ENCODE assay signal across 8 mouse cellular contexts in the genomic region with DNA sequence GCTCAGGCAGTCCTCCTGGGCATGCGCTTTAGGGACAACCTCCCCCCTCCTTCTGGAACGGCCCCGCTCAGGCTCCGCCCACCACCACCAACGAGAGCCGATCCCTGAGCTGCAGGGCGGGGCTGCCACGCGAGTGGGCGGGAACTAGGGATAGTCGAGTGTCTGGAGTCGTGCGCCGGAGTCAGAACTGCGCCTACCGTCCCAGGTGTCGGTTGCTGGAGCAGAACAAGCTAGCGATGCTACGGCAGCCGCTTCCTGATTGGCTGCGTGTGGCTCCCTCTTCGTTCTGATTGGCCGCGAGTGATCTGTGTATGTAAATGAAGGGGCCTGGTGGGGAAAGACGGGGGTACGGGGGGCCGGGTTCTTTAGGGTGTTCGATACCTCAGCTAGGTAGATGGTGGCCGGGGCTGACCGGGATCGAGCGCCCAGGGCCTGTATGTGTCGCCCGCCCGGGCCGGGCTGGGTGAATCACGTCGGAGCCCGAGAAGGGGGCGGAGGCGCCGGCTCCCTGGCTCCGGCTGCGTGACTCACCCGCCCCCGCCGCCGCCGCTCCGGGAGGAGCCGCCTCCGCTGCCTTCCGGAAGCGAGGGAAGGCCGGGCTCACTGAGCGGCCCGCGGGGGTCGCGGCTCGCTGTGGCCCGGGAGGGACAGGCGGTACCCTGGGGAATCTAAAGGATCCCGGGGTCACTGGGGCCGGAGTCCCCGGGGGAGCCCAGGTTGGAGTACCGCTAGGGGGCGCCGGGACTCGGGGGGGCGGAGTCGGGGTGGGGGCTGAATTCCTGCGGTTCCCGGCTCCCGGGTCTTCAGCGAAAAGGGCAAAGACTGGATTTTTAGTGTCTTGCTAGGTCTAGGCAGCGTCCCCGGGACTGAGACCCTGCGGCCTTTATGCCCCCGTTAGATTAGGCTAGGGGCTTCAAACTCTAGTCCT. TPM values are rescaled to one million over a fixed set of nuclear protein-coding genes. Genes with fewer than 3 reads are reported as not detected.
DNase-seq lines count a peak whose midpoint lies in the region; ATAC-seq and TF ChIP-seq lines count a peak whose summit lies in the region.

A gene (plus strand): TSS at position 141 of the 928 bp plus-strand sequence.

- TF ChIP-seq POLR2A in olfactory bulb, adult 2 months (IDR thresholded peaks at IDR 0.05; ENCODE audit: insufficient read depth, low read depth, low read length) = peak; percentile 90
- TF ChIP-seq POLR2A in thymus, adult 2 months (IDR thresholded peaks at IDR 0.05; ENCODE audit: control insufficient read depth, extremely low read depth, insufficient read depth, low read length, poor library complexity) = peak; percentile 98

- peak within 1 kb of the TSS; percentile 90 for H3K27ac ChIP-seq in ES-E14 (ENCODE audit: insufficient read depth, low read depth, low read length, poor library complexity, severe bottlenecking)
- H3K27ac ChIP-seq in forebrain, embryonic 15.5 days (replicated peaks) = peak within 1 kb of the TSS; percentile 90
- H3K27ac ChIP-seq in layer of hippocampus, adult 2 months = peak within 1 kb of the TSS; percentile 99
- H3K27ac ChIP-seq in lung, embryonic 14.5 days (ENCODE audit: low read depth) = peak within 1 kb of the TSS; percentile 97
- peak within 1 kb of the TSS; percentile 93 for H3K27ac ChIP-seq in olfactory bulb, adult 2 months (ENCODE audit: insufficient read depth, low read depth, low read length)
- peak within 1 kb of the TSS; percentile 78 for H3K27ac ChIP-seq in thymus, adult 2 months (ENCODE audit: control insufficient read depth, insufficient read depth, low read length)

- DNase-seq in ES-E14 (ENCODE audit: low read depth, low spot score) = peak; percentile 99
- peak; percentile 100 for DNase-seq in cerebellum, adult 11-12 months
- DNase-seq in heart, postnatal 25 days (ENCODE audit: low spot score) = peak; percentile 100
- DNase-seq in layer of hippocampus, adult 2 months (ENCODE audit: low spot score in 2 of 2) = peak; percentile 99 to 100
- peak; percentile 100 for DNase-seq in lung, embryonic 14.5 days
- peak; percentile 100 for DNase-seq in thymus, adult 2 months

- intact Hi-C loops in heart, postnatal 25 days (cut with DNase I) = no loop called here

- H3K9ac ChIP-seq in ES-E14 (ENCODE audit: insufficient read depth, low read depth, low read length, poor library complexity, severe bottlenecking) = peak within 1 kb of the TSS; percentile 89
- peak within 1 kb of the TSS; percentile 64 for H3K9ac ChIP-seq in forebrain, embryonic 15.5 days (replicated peaks)
- H3K9ac ChIP-seq in lung, embryonic 14.5 days = peak within 1 kb of the TSS; percentile 86

- peaks cover 8% of the 10 kb centered on the region for H3K36me3 ChIP-seq in ES-E14 (ENCODE audit: control insufficient read depth, insufficient read depth, low read length, poor library complexity, severe bottlenecking)
- H3K36me3 ChIP-seq in forebrain, embryonic 15.5 days = no peaks in the 10 kb centered on the region
- peaks cover 9% of the 10 kb centered on the region for H3K36me3 ChIP-seq in lung, embryonic 14.5 days (ENCODE audit: insufficient read depth)
- H3K36me3 ChIP-seq in thymus, adult 2 months (ENCODE audit: control insufficient read depth, insufficient read depth, low read length) = no peaks in the 10 kb centered on the region

- peak; percentile 88 for TF ChIP-seq CTCF in layer of hippocampus, adult 2 months (conservative IDR thresholded peaks at IDR 0.05)
- TF ChIP-seq CTCF in lung, embryonic 14.5 days (IDR thresholded peaks at IDR 0.05; ENCODE audit: low read depth) = peak; percentile 61
- peak; percentile 99 for TF ChIP-seq CTCF in olfactory bulb, adult 2 months (IDR thresholded peaks at IDR 0.05; ENCODE audit: insufficient read depth, low read depth, low read length)
- peak; percentile 87; the same call in 1 of the 2 replicates for TF ChIP-seq CTCF in thymus, adult 2 months (IDR thresholded peaks at IDR 0.05; ENCODE audit: borderline replicate concordance, control insufficient read depth, extremely low read depth, insufficient read depth, low read length, poor library complexity)

- in situ Hi-C loops in ES-E14 (cut with MboI; ENCODE audit: low sequenced_read_pairs in 2 of 2, unreplicated experiment in 2 of 2) = no loop called here

- no peaks in the 10 kb centered on the region for H3K9me3 ChIP-seq in ES-E14 (ENCODE audit: control insufficient read depth, insufficient read depth, low read depth, low read length)
- H3K9me3 ChIP-seq in forebrain, embryonic 15.5 days = no peaks in the 10 kb centered on the region
- H3K9me3 ChIP-seq in lung, embryonic 14.5 days (ENCODE audit: low read depth, low read length) = no peaks in the 10 kb centered on the region

- H3K4me2 ChIP-seq in forebrain, embryonic 15.5 days (replicated peaks) = peak within 1 kb of the TSS; percentile 52
- peak within 1 kb of the TSS; percentile 83 for H3K4me2 ChIP-seq in lung, embryonic 14.5 days

- H3K4me3 ChIP-seq in ES-E14 (ENCODE audit: insufficient read depth in 1 of 2, low read depth in 1 of 2, low read length in 2 of 2, poor library complexity in 1 of 2, severe bottlenecking in 1 of 2) = peak within 1 kb of the TSS; percentile 84 to 91
- H3K4me3 ChIP-seq in forebrain, embryonic 15.5 days = peak within 1 kb of the TSS; percentile 68
- peak within 1 kb of the TSS; percentile 81 for H3K4me3 ChIP-seq in layer of hippocampus, adult 2 months
- H3K4me3 ChIP-seq in lung, embryonic 14.5 days (ENCODE audit: low read depth, low read length) = peak within 1 kb of the TSS; percentile 76
- H3K4me3 ChIP-seq in olfactory bulb, adult 2 months (ENCODE audit: insufficient read depth, low read depth, low read length) = peak within 1 kb of the TSS; percentile 88
- H3K4me3 ChIP-seq in thymus, adult 2 months (ENCODE audit: control insufficient read depth, insufficient read depth, low read length) = peak within 1 kb of the TSS; percentile 63

- ATAC-seq in forebrain, embryonic 15.5 days (replicated peaks) = peak; percentile 98
- peak; percentile 92 for ATAC-seq in lung, embryonic 14.5 days (ENCODE audit: insufficient read depth)

- WGBS in forebrain, embryonic 15.5 days = under 1% methylated on average over 74 of the region's 80 CpGs
- under 1% methylated on average over 80 of the region's 80 CpGs for WGBS in lung, embryonic 14.5 days
- WGBS in olfactory bulb, adult 2 months = under 1% methylated on average over 71 of the region's 80 CpGs
- WGBS in thymus, adult 2 months = under 1% methylated on average over 80 of the region's 80 CpGs

- H3K4me1 ChIP-seq in ES-E14 (ENCODE audit: control insufficient read depth in 2 of 2, insufficient read depth in 2 of 2, low read length in 2 of 2, poor library complexity in 1 of 2) = peaks cover 2 to 26% of the 10 kb centered on the region in 2 experiments; a peak in 3 of 4 replicates
- peaks cover 21% of the 10 kb centered on the region for H3K4me1 ChIP-seq in forebrain, embryonic 15.5 days
- H3K4me1 ChIP-seq in lung, embryonic 14.5 days (ENCODE audit: insufficient read depth) = peaks cover 6% of the 10 kb centered on the region
- H3K4me1 ChIP-seq in olfactory bulb, adult 2 months (ENCODE audit: control insufficient read depth, insufficient read depth, low read length) = peaks cover 18% of the 10 kb centered on the region; the same call in 1 of the 2 replicates
- peaks cover 20% of the 10 kb centered on the region for H3K4me1 ChIP-seq in thymus, adult 2 months (replicated peaks; ENCODE audit: control insufficient read depth, insufficient read depth, low read length)

- H3K27me3 ChIP-seq in forebrain, embryonic 15.5 days = no peaks in the 10 kb centered on the region
- H3K27me3 ChIP-seq in lung, embryonic 14.5 days (ENCODE audit: insufficient read depth, low read length) = no peaks in the 10 kb centered on the region
- H3K27me3 ChIP-seq in thymus, adult 2 months (ENCODE audit: control insufficient read depth, insufficient read depth, low read length) = no peaks in the 10 kb centered on the region

TF ChIP-seq in ES-E14, 5 proteins besides CTCF, POLR2A, EP300 and RAD21:
- peak; percentile 66; the same call in 1 of the 2 replicates for TF ChIP-seq HCFC1 (IDR thresholded peaks at IDR 0.05; ENCODE audit: borderline replicate concordance, insufficient read depth, low read length)
- no peak for TF ChIP-seq MAFK (IDR thresholded peaks at IDR 0.05; ENCODE audit: insufficient read depth, low read depth, low read length)
- TF ChIP-seq CHD2 (IDR thresholded peaks at IDR 0.05; ENCODE audit: low read depth, low read length) = peak; percentile 68; the same call in 1 of the 2 replicates

RNA-seq across cellular contexts. Expression of the gene that starts here (rescaled TPM):
- total RNA-seq in ES-E14 (2012; rRNA removed) = 13.1 and 25.1 TPM in 2 replicates
- polyA plus RNA-seq in forebrain, embryonic 15.5 days (2015; fragmentation: Nextera tagmentation; extraction: Ambion mirVana) = 6.4 and 8.3 TPM in 2 replicates
- total RNA-seq in heart, postnatal 25 days (2021) = 10 to 100 TPM in 1 of 2 experiments, 1 to 10 TPM in 1; 7.9 to 13.0 TPM
- 10 to 100 TPM in 1 of 2 experiments, 1 to 10 TPM in 1; 6.3 to 10.8 TPM for total RNA-seq in layer of hippocampus, adult 2 months (2021)
- polyA plus RNA-seq in lung, embryonic 14.5 days (2014; fragmentation: Nextera tagmentation; extraction: Ambion mirVana) = 39.3 and 42.5 TPM in 2 replicates
- not detected in 2 replicates for polyA plus RNA-seq in olfactory bulb, adult 2 months (2012; ENCODE audit: insufficient read depth, insufficient read length, low replicate concordance, missing spikeins)
- 44.9 and 46.4 TPM in 2 replicates for polyA plus RNA-seq in thymus, adult 2 months (2012; rRNA removed)

Comparison
In these comparisons a context has a peak if more than half of its experiments do, and no peak if none do; other contexts are left out.
1. Peak in every context shown above with its lines: DNase-seq, ATAC-seq, H3K4me3 ChIP-seq and H3K27ac ChIP-seq.